Mouse (Mus musculus): ENCODE results near the gene Spint1.

The Spint1 gene

GRCm38 (mm10) chr2:119242548-119242947, 5.4 kb downstream of the Spint1 start:
- no peak for DNase-seq (ENCODE audit: low read depth, low spot score)

DNA sequence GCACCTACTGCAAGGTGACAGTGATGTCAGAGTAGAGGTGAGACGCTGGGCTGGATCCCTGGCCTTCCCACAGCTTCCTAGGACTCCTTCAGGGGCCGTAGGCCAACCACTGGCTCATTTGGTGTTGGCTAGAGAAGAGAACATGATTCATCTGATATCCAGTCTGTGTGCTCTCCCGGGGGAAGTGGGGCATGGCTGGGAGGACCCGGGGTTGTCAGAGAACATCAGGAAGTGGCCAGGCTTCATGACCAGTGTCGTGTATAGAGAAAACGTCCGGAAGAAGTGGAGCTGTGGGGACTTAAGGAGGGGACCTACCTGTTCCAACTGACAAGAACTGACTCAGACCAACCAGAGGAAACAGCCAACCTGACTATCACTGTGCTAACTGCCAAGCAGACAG, 8.1 kb downstream of the Spint1 start:
- no peak for DNase-seq (ENCODE audit: low read depth, low spot score)

GRCm38 (mm10) chr2:119247904-119248303, 10.7 kb downstream of the Spint1 start:
- no peak for DNase-seq (ENCODE audit: low read depth, low spot score)

- no peak for DNase-seq (ENCODE audit: low read depth, low spot score)
Observed at GRCm38 (mm10) chr2:119249592-119250061, 12.5 kb downstream of the Spint1 start.

- no peak for DNase-seq (ENCODE audit: low read depth, low spot score)
Observed at GRCm38 (mm10) chr2:119250377-119250776, 13.2 kb downstream of the Spint1 start.

GRCm38 (mm10) chr2:119250826-119251478, 13.8 kb downstream of the Spint1 start:
- DNase-seq (ENCODE audit: low read depth, low spot score), result peak; percentile 87

- no peak for DNase-seq (ENCODE audit: low read depth, low spot score)
Observed at GRCm38 (mm10) chr2:119254976-119255375, 17.8 kb downstream of the Spint1 start.

GRCm38 (mm10) chr2:119260518-119260917, 23.4 kb downstream of the Spint1 start:
- no peak for DNase-seq (ENCODE audit: low read depth, low spot score)

DNA sequence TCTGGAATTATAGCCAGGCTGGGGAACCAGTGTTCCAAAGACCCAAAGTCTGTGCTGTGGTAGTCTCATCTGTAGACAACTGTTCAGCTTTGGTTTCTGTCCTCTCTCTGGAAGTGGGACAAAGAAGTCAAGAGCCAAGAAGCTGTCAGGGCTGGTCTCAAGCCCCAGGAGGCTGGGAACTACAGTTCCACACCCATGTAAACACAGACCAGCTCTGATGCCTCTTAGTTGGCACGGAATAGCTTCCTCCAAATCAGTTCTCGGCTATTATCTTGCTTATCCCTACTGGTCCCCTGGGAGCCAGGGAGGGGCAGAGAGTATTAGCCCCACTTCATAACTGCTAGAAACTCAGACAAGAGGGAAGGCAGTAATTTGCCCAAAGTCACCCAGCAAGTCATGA, 24.2 kb downstream of the Spint1 start:
- no peak for DNase-seq (ENCODE audit: low read depth, low spot score)

DNA sequence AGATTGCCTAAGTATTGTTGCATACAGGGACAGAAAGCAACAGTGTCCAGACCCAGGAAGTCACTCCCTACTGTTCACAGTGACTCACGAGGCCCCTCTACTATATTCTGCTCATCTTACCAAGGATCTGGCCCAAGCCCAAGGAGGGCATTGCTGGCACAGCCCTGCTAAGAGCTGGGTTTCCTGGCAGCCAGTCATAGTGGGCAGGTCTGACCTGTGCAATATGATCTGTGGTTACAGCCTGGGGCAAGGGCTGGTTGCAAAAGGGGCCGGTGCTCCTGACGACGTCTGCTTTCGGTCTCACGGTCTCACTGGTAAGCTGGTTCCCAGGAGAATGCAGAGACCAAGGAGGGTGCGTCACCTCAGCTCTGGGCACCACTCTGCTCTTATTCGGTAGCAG, 25.8 kb downstream of the Spint1 start:
- DNase-seq (ENCODE audit: low read depth, low spot score), result no peak

DNA sequence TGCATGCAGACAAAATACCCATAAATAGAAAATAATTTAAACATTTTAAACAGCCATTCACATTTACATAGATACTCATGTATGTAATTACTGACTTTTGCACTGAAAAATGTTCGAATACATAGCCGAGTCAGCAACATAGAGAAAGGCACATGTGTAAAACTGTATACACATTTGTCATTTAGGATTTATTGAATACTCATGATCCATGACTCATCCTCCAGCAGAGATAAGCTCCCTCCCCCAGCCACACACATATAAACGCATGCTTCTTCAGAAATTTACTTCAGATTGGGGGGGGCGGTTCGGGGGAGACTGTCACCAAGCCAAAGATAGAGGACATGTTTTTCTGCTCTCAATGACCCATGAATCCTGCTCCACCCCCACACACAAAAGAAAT, 26.7 kb downstream of the Spint1 start:
- no peak for DNase-seq (ENCODE audit: low read depth, low spot score)

- no peak for DNase-seq (ENCODE audit: low read depth, low spot score)
Observed at GRCm38 (mm10) chr2:119270286-119270642, 33.1 kb downstream of the Spint1 start.

DNA sequence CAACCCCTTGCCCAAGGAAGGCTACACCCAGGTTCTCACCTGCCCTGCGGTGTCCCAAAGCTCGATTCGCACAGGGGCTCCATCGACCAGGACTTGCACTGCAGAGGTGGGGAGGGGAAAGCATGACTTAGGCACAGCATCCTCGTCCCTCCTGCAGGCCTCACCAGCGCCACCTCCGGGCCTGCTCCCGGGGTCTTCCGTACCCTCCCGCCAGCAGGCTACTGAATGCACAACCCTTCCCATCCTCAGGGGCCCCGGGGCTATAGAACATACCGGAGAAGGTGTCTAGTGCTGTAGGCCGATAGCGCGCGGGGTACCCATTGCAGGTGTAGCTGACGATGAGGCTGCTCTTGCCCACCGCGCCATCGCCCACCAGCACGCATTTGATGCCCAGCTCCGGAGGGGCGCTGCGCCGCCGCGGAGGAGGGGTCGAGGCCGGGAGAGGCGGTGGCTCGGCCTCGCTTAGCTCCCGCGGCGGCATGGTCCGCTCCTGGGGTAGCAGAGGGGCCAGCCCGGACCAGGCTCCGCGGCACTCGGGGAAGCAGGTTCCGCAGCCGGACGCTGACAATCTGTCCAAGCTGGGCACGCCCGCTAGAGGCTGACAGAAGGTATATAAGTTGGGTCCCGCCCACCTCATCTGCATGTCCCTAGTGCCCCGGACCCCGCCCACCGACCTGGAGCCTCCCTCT, 33.6 kb downstream of the Spint1 start, which contains the start of gene Rhov:
Rhov (minus strand) TSS at position 630 of the 689 bp plus-strand sequence.
- peak; percentile 37 for DNase-seq (ENCODE audit: low read depth, low spot score)

- DNase-seq (ENCODE audit: low read depth, low spot score), result no peak
Observed at GRCm38 (mm10) chr2:119274126-119274525, 37.0 kb downstream of the Spint1 start.

- no peak for DNase-seq (ENCODE audit: low read depth, low spot score)
Observed at GRCm38 (mm10) chr2:119276926-119277325, 39.8 kb downstream of the Spint1 start.

GRCm38 (mm10) chr2:119277810-119278209, 40.6 kb downstream of the Spint1 start:
- no peak for DNase-seq (ENCODE audit: low read depth, low spot score)

DNA sequence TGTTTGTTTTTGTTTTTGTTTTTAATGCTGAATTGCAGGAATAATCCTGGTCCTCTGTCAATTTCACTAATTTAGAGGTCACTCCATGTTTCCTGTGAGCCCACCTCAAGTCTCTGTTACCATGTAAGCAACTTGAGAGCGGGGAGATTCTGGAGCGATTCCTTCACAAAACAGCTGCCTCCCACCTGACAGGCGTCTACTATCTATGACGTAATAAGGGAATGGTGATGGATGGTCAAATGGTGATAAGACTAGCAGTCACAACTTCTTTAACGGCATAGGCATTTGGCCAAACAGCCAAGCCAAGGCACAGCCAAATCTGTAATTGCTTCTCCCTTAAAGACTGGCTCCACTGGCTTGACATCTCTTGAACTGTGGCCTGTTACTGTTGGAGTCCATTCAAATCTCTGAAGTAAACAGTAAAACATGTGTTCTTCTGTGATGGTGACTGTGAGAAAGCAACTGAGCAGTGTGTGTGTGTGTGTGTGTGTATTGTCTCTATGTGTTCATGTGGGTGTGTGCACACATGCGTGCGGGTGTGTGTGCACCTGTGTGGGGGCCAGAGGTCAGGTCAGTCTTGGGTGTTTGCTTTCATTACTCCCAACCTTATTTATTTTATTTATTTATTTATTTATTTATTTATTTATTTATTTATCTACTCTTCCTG, 44.9 kb downstream of the Spint1 start:
- DNase-seq (ENCODE audit: low read depth, low spot score), result no peak

DNA sequence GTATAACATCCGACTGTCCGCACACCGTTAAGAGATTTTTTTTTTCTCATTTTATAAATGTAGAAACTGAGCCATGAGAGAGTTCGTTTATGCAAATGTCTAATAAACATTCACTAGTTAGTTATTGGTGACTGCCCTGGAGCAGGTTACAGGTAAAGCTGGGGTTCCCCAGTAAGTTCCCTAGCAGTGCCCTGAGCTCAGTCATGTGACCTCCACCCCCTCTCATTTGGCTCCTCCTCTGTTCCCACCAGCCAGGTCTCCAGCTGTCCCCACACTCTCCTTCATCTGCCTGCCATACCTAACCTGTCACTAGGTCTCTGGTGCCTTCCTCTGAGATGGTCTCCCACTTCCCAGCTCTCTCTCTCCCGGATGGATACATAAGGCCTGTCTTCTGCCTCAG, 50.2 kb downstream of the Spint1 start:
- no peak for DNase-seq (ENCODE audit: low read depth, low spot score)

GRCm38 (mm10) chr2:119288270-119288882, 51.2 kb downstream of the Spint1 start, which contains the start of gene Vps18:
Gene Vps18, plus strand, starts transcription at chr2:119288740.
- DNase-seq (ENCODE audit: low read depth, low spot score), result peak; percentile 98

GRCm38 (mm10) chr2:119289014-119289416, 51.9 kb downstream of the Spint1 start:
- DNase-seq (ENCODE audit: low read depth, low spot score), result no peak

DNA sequence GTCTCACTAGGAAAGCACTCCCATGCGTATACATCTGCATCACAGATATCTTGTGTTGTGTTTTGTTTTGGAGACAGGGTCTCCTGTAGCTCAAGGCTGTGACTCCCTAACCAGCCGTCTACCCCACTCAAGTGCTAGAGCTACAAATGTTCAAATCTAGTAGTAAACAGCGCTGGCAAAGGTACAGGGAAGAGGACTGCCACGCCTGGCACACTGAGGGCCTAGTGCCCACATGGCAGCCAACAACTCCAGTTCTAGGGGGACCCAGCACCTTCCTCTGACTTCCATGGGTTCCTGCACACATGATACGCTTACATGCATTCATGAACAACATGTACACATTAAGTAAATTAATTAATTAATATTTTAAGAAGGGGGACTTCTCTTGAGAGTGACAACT, 55.1 kb downstream of the Spint1 start:
- DNase-seq (ENCODE audit: low read depth, low spot score), result no peak

GRCm38 (mm10) chr2:119292852-119293251, 55.7 kb downstream of the Spint1 start:
- no peak for DNase-seq (ENCODE audit: low read depth, low spot score)
